Mouse (Mus musculus): ENCODE measurements around the gene Pcbp2. TPM values are rescaled to one million over a fixed set of nuclear protein-coding genes. Genes with fewer than 3 reads are reported as not detected.
A peak's percentile ranks its signal among the peaks of the same experiment; 100 is the strongest.

Gene Pcbp2
- 124 and 126 TPM in 2 replicates for polyA plus RNA-seq (2015; fragmentation: Nextera tagmentation; extraction: Ambion mirVana)

- H3K4me3 ChIP-seq: peak within 1 kb of the TSS; percentile 93
- H3K36me3 ChIP-seq: peaks cover 13% of the 10 kb centered on the region
- H3K27me3 ChIP-seq: no peaks in the 10 kb centered on the region
- no peaks in the 10 kb centered on the region for H3K9me3 ChIP-seq
- peaks cover 23% of the 10 kb centered on the region for H3K4me1 ChIP-seq (replicated peaks)
- under 1% methylated on average over 30 of the region's 40 CpGs for WGBS
- peak; percentile 99 for ATAC-seq (ENCODE audit: low FRiP score, low read depth)
- peak within 1 kb of the TSS; percentile 93 for H3K9ac ChIP-seq
- peak within 1 kb of the TSS; percentile 97 for H3K27ac ChIP-seq (replicated peaks)
- peak within 1 kb of the TSS; percentile 70 for H3K4me2 ChIP-seq
These were observed at the start of gene Pcbp2 for GRCm38 (mm10) chr15:102470183-102470604. TSS of gene Pcbp2 (plus strand) at chr15:102470539.

GRCm38 (mm10) chr15:102420986-102421385 is 49.4 kb upstream of the Pcbp2 start:
- H3K27me3 ChIP-seq: no peaks in the 10 kb centered on the region
- H3K4me2 ChIP-seq: no peak overlapping the region
- H3K4me1 ChIP-seq (replicated peaks): no peaks in the 10 kb centered on the region
- H3K36me3 ChIP-seq: peaks cover 6% of the 10 kb centered on the region
- no peak for ATAC-seq (ENCODE audit: low FRiP score, low read depth)
- no peak overlapping the region for H3K27ac ChIP-seq (replicated peaks)
- WGBS: 61% methylated on average over 1 of the region's 1 CpGs
- H3K9ac ChIP-seq: no peak overlapping the region
- no peaks in the 10 kb centered on the region for H3K9me3 ChIP-seq
- no peak overlapping the region for H3K4me3 ChIP-seq

DNA sequence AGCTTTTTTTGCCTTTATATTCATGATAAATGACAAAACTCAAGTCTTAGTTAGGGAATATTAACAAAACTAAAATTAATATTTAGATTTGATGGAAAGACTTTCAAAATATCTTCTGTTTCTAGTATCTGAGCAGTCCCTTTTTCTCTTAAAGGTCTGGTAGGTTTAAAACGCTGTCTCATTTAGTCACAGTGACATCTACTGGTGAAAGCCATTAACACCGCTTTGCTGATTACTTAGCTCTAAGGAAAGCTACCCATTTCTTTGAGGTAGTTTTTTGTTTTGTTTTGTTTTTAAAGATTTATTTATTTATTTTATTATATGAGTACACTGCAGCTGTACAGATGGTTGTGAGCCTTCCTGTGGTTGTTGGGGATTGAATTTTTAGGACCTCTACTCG is 48.9 kb upstream of the Pcbp2 start:
- ATAC-seq (ENCODE audit: low FRiP score, low read depth): no peak
- H3K4me2 ChIP-seq: no peak overlapping the region
- H3K4me3 ChIP-seq: no peak overlapping the region
- no peaks in the 10 kb centered on the region for H3K9me3 ChIP-seq
- H3K4me1 ChIP-seq (replicated peaks): no peaks in the 10 kb centered on the region
- H3K36me3 ChIP-seq: peaks cover 10% of the 10 kb centered on the region
- no peak overlapping the region for H3K27ac ChIP-seq (replicated peaks)
- H3K9ac ChIP-seq: no peak overlapping the region
- 59% methylated on average over 3 of the region's 3 CpGs for whole genome bisulfite sequencing
- H3K27me3 ChIP-seq: no peaks in the 10 kb centered on the region

DNA sequence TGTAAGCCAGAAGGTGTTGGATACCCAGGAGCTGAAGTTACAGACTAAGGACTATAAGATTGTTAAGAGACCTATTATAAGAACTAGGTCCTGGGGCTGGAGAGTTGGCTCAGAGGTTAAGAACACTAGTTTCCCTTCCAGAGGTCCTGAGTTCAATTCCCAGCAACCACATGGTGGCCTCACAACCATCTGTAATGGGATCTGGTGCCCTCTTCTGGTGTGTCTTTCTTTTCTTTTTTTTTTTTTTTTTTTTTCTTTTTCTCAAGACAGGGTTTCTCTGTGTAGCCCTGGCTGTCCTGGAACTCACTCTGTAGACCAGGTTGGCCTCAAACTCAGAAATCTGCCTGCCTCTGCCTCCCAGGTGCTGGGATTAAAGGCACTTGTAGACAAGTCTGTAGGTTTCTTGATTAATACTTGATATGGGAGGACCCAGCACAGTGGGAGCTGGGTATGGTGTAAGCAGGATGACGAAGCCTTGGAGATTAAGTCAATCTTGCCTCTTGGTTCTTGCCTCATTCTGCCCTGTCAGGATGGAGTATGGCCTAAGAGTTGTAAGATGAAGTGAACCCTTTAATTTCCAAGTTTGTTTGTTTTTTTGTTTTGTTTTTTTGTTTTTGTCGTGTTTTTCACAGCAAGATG is 46.6 kb upstream of the Pcbp2 start:
- peaks cover 22% of the 10 kb centered on the region for H3K36me3 ChIP-seq
- H3K4me2 ChIP-seq: no peak overlapping the region
- no peak for ATAC-seq (ENCODE audit: low FRiP score, low read depth)
- H3K9me3 ChIP-seq: no peaks in the 10 kb centered on the region
- H3K27me3 ChIP-seq: no peaks in the 10 kb centered on the region
- no peak overlapping the region for H3K27ac ChIP-seq (replicated peaks)
- 94% methylated on average over 2 of the region's 2 CpGs for WGBS
- no peak overlapping the region for H3K4me3 ChIP-seq
- no peaks in the 10 kb centered on the region for H3K4me1 ChIP-seq (replicated peaks)
- H3K9ac ChIP-seq: no peak overlapping the region

- no peaks in the 10 kb centered on the region for H3K27me3 ChIP-seq
- H3K4me3 ChIP-seq: no peak overlapping the region
- H3K4me2 ChIP-seq: no peak overlapping the region
- H3K4me1 ChIP-seq (replicated peaks): no peaks in the 10 kb centered on the region
- H3K27ac ChIP-seq (replicated peaks): no peak overlapping the region
- ATAC-seq (ENCODE audit: low FRiP score, low read depth): no peak
- WGBS: 95% methylated on average over 2 of the region's 2 CpGs
- no peaks in the 10 kb centered on the region for H3K9me3 ChIP-seq
- H3K9ac ChIP-seq: no peak overlapping the region
- peaks cover 28% of the 10 kb centered on the region for H3K36me3 ChIP-seq
These were observed 45.7 kb upstream of the Pcbp2 start for GRCm38 (mm10) chr15:102424657-102425056.

DNA sequence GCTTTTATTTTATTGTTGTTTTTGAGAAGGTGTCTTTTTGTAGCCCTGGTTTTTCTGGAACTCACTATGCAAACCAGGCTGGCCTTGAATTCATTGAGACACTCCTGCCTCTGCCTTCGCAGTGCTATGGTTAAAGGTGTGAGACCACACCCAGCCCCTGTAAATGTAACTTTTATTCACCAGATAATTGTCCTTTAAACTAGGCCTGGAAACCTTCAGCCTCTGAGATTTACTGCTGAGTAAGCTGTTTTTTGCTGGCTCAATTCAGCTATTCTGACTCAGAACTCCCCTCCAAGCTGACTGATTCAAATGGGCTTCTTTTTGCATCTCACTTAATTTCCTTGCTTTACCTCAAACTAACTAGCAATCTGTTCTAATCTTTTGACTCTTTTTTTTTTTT is 43.4 kb upstream of the Pcbp2 start:
- ATAC-seq (ENCODE audit: low FRiP score, low read depth): no peak
- H3K9ac ChIP-seq: no peak overlapping the region
- no peak overlapping the region for H3K27ac ChIP-seq (replicated peaks)
- H3K4me1 ChIP-seq (replicated peaks): no peaks in the 10 kb centered on the region
- WGBS: 100% methylated on average over 1 of the region's 1 CpGs
- H3K36me3 ChIP-seq: peaks cover 50% of the 10 kb centered on the region
- no peaks in the 10 kb centered on the region for H3K27me3 ChIP-seq
- no peak overlapping the region for H3K4me2 ChIP-seq
- no peaks in the 10 kb centered on the region for H3K9me3 ChIP-seq
- no peak overlapping the region for H3K4me3 ChIP-seq

- H3K9ac ChIP-seq: no peak overlapping the region
- WGBS: 94% methylated on average over 1 of the region's 1 CpGs
- H3K4me2 ChIP-seq: no peak overlapping the region
- H3K4me3 ChIP-seq: no peak overlapping the region
- H3K27me3 ChIP-seq: no peaks in the 10 kb centered on the region
- H3K9me3 ChIP-seq: no peaks in the 10 kb centered on the region
- no peaks in the 10 kb centered on the region for H3K4me1 ChIP-seq (replicated peaks)
- no peak for ATAC-seq (ENCODE audit: low FRiP score, low read depth)
- peaks cover 57% of the 10 kb centered on the region for H3K36me3 ChIP-seq
- no peak overlapping the region for H3K27ac ChIP-seq (replicated peaks)
These were observed 38.3 kb upstream of the Pcbp2 start for GRCm38 (mm10) chr15:102432046-102432445.

GRCm38 (mm10) chr15:102433173-102433572 is 37.2 kb upstream of the Pcbp2 start:
- no peaks in the 10 kb centered on the region for H3K4me1 ChIP-seq (replicated peaks)
- no peaks in the 10 kb centered on the region for H3K9me3 ChIP-seq
- no peak overlapping the region for H3K9ac ChIP-seq
- 97% methylated on average over 4 of the region's 4 CpGs for WGBS
- no peak for ATAC-seq (ENCODE audit: low FRiP score, low read depth)
- H3K4me3 ChIP-seq: no peak overlapping the region
- no peak overlapping the region for H3K4me2 ChIP-seq
- H3K27ac ChIP-seq (replicated peaks): no peak overlapping the region
- H3K36me3 ChIP-seq: peaks cover 51% of the 10 kb centered on the region
- no peaks in the 10 kb centered on the region for H3K27me3 ChIP-seq

DNA sequence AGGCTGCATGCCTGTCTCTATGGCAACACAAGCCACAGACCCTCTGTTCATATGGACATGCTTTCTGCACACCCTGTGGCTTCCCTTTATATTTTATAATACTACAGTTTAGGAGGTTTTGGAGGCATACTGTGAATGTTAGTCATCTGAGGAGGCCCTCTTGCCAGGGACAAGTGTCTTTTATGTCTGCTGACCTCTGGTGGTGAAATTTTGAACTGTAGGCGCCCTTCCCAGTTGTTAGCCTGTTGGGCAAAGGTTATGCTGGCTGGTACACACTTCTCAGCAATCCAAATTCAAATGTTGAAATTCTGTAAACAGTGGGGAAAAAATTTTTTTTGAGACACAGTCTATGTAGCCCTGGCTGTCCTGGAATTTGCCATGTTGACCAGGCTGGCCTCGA is 27.8 kb upstream of the Pcbp2 start:
- WGBS: 49% methylated on average over 2 of the region's 2 CpGs
- Histone ChIP-seq H3K9me3 (no peaks in the 10 kb centered on the region), H3K27ac (replicated peaks) (no peak overlapping the region), H3K36me3 (0 out of 2 replicates have a peak, but pooled peaks cover 3% of the 10 kb centered on the region), H3K9ac (no peak overlapping the region), H3K4me3 (no peak overlapping the region), H3K4me1 (replicated peaks) (no peaks in the 10 kb centered on the region), H3K4me2 (no peak overlapping the region), H3K27me3 (no peaks in the 10 kb centered on the region)
- ATAC-seq (ENCODE audit: low FRiP score, low read depth): no peak

GRCm38 (mm10) chr15:102445146-102445545 is 25.2 kb upstream of the Pcbp2 start, which contains the start of gene Amhr2:
TSS of gene Amhr2 (plus strand) at chr15:102445367.
- no peak within 1 kb of the TSS for H3K4me3 ChIP-seq

GRCm38 (mm10) chr15:102446448-102446847 is 23.9 kb upstream of the Pcbp2 start:
- H3K4me2 ChIP-seq: no peak overlapping the region
- ATAC-seq (ENCODE audit: low FRiP score, low read depth): no peak
- no peaks in the 10 kb centered on the region for H3K36me3 ChIP-seq
- no peaks in the 10 kb centered on the region for H3K4me1 ChIP-seq (replicated peaks)
- H3K27me3 ChIP-seq: no peaks in the 10 kb centered on the region
- H3K4me3 ChIP-seq: no peak overlapping the region
- 76% methylated on average over 5 of the region's 6 CpGs for WGBS
- no peaks in the 10 kb centered on the region for H3K9me3 ChIP-seq
- no peak overlapping the region for H3K27ac ChIP-seq (replicated peaks)
- no peak overlapping the region for H3K9ac ChIP-seq

More at GRCm38 (mm10) chr15:102445146-102445545, 25.2 kb upstream of the Pcbp2 start, which contains the start of gene Amhr2:
- Histone ChIP-seq H3K36me3 (no peaks in the 10 kb centered on the region), H3K9ac (no peak within 1 kb of the TSS), H3K4me1 (replicated peaks) (no peaks in the 10 kb centered on the region), H3K9me3 (no peaks in the 10 kb centered on the region), H3K27ac (replicated peaks) (no peak within 1 kb of the TSS), H3K27me3 (no peaks in the 10 kb centered on the region), H3K4me2 (no peak within 1 kb of the TSS)
- WGBS: 72% methylated on average over 8 of the region's 8 CpGs
- ATAC-seq (ENCODE audit: low FRiP score, low read depth): no peak

DNA sequence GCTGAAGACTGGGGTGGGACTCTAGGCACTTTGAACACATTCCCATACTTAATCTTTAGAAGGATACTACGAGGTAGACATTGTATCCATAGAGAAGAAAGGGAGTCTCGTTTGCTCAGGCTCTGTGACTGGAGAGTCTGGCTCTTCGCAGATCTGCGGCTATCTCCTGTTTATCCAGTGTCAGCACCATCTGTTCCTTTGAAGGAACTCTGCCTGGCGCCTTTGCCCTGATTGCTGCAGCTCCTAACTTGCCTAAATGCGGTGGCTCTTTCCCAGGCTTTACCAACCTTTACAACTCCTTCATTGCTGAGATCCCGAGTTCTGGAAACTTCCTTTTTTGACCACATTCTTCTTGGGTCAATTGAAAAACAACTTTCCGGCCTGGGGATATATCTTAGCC is 21.0 kb upstream of the Pcbp2 start:
- Histone ChIP-seq H3K27me3 (no peaks in the 10 kb centered on the region), H3K4me1 (replicated peaks) (no peaks in the 10 kb centered on the region), H3K36me3 (no peaks in the 10 kb centered on the region), H3K4me3 (no peak overlapping the region), H3K9me3 (no peaks in the 10 kb centered on the region), H3K4me2 (no peak overlapping the region), H3K9ac (no peak overlapping the region), H3K27ac (replicated peaks) (no peak overlapping the region)
- 74% methylated on average over 8 of the region's 8 CpGs for WGBS
- ATAC-seq (ENCODE audit: low FRiP score, low read depth): no peak

GRCm38 (mm10) chr15:102450928-102451327 is 19.4 kb upstream of the Pcbp2 start:
- H3K9me3 ChIP-seq: no peaks in the 10 kb centered on the region
- no peaks in the 10 kb centered on the region for H3K27me3 ChIP-seq
- no peak for ATAC-seq (ENCODE audit: low FRiP score, low read depth)
- H3K27ac ChIP-seq (replicated peaks): no peak overlapping the region
- H3K36me3 ChIP-seq: no peaks in the 10 kb centered on the region
- no peak overlapping the region for H3K4me2 ChIP-seq
- H3K4me1 ChIP-seq (replicated peaks): no peaks in the 10 kb centered on the region
- 43% methylated on average over 7 of the region's 7 CpGs for WGBS
- no peak overlapping the region for H3K4me3 ChIP-seq
- no peak overlapping the region for H3K9ac ChIP-seq

Data from hindbrain, embryonic 15.5 days (tissue).